Mouse (Mus musculus): ENCODE measurements around the gene Tbccd1. TPM values are rescaled to one million over a fixed set of nuclear protein-coding genes. Genes with fewer than 3 reads are reported as not detected.

Tbccd1 gene
- polyA plus RNA-seq (2016; fragmentation: Nextera tagmentation; extraction: Ambion mirVana): 31.1 and 33.3 TPM in 2 replicates

DNA sequence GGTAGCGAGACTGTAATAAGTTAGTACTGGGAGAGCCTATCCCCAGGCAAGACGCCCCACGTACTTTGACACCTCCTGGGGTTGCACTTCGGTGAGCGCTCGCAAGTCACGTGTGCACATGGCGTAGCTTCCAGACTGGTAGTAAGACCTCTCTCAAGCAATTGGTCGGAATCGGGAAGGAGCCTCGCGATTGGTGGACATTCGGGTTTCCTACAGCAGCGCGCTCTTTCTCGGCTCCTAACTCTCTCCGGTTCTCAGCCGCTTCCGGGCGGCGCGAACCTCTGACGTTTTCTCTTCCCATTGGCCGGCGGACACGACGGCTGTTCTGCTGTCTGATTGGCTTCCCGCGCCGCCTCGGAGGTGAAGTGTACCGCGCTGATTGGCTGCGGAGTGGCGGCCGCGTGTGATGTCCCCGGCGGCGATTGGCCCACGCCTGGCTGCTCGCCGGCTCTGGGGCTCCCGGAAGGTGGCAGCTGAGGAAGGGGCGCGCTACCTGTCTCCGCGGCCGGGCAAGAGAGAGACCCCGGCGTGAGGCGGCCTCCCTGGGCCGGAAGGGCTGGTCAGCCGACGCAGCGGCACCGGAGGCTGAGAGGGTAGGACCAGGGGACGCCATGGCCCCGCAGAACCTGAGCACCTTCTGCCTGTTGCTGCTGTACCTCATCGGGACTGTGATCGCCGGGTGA, at the start of gene Tbccd1, which contains the start of gene Dnajb11:
Tbccd1 (minus strand) TSS at position 239 of the 683 bp plus-strand sequence.
Dnajb11 (plus strand) TSS at position 415 of the 683 bp plus-strand sequence.
- peak; percentile 96 for ATAC-seq
- Histone ChIP-seq H3K27me3 (replicated peaks) (no peaks in the 10 kb centered on the region), H3K27ac (peak within 1 kb of the TSS; percentile 96), H3K4me1 (peaks cover 45% of the 10 kb centered on the region), H3K9ac (peak within 1 kb of the TSS; percentile 92), H3K9me3 (replicated peaks) (no peaks in the 10 kb centered on the region), H3K4me3 (peak within 1 kb of the TSS; percentile 93), H3K4me2 (peak within 1 kb of the TSS; percentile 87), H3K36me3 (peaks cover 48% of the 10 kb centered on the region)
- WGBS (ENCODE audit: insufficient replicate concordance): under 1% methylated on average over 62 of the region's 62 CpGs

GRCm38 (mm10) chr16:22901326-22901725, 43.9 kb upstream of the Tbccd1 start:
- 53% methylated on average over 3 of the region's 3 CpGs for WGBS (ENCODE audit: insufficient replicate concordance)
- no peak overlapping the region for H3K27ac ChIP-seq
- no peak for ATAC-seq

DNA sequence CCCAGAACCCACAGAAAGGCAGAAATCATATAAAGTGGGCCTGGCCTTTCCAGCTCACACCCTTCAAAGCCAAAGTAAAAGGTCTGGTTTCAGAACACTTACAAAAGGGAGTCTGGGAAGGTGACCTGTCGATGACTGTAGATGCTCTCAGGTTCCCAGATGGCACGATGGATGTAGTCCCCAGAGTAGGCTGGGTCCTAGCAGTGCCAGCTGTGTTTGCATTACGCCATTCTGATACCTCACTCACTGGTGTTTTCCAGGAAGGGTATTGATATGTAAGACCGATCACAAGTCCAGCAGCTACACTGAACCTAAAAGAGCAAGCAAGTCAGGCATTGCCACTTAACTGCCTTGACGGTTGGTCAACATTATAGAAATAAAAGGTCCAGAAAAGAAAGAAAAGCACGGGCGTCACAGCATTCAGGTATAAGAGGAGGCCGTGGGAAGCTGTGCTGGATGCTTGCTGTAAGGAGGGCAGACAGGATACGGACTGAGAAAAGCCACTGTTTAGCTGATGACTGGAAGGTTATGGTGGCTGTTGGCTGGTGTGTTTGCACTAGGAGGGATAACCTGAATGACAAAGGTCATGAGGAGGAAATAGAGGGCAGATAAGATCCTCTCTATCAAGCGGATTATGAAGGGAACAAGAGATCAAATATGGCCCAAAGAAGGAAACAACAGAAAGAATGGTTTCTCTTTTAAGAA, 42.5 kb upstream of the Tbccd1 start:
- H3K27ac ChIP-seq: no peak overlapping the region
- ATAC-seq: no peak

More at GRCm38 (mm10) chr16:22901326-22901725, 43.9 kb upstream of the Tbccd1 start:
- H3K4me3 ChIP-seq: no peak overlapping the region
- no peaks in the 10 kb centered on the region for H3K4me1 ChIP-seq
- no peaks in the 10 kb centered on the region for H3K27me3 ChIP-seq (replicated peaks)
- H3K4me2 ChIP-seq: no peak overlapping the region
- H3K36me3 ChIP-seq: no peaks in the 10 kb centered on the region
- H3K9ac ChIP-seq: no peak overlapping the region
- no peaks in the 10 kb centered on the region for H3K9me3 ChIP-seq (replicated peaks)

DNA sequence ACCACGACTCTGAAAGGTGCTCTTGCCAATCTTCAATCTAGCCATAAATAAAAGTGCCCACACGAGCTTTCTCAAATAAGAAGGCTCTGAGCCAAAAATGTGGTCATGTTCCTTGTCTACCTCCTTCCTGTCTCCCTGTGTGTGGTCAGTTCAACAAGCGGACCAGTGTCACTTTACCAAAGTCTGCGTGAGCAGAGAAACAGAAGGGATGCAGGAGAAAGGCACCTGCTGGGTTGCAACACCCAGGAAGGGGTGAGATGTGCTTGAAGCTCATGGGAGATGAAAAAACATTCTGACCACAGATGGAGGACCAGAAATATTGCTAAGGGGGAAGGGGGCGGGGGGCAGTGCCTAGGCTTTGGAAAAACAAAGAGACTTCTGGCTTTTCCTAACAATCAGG, 41.9 kb upstream of the Tbccd1 start:
- H3K9me3 ChIP-seq (replicated peaks): no peaks in the 10 kb centered on the region
- no peaks in the 10 kb centered on the region for H3K36me3 ChIP-seq
- H3K27ac ChIP-seq: no peak overlapping the region
- H3K4me2 ChIP-seq: no peak overlapping the region
- no peak overlapping the region for H3K9ac ChIP-seq
- H3K4me1 ChIP-seq: no peaks in the 10 kb centered on the region
- no peak overlapping the region for H3K4me3 ChIP-seq
- no peaks in the 10 kb centered on the region for H3K27me3 ChIP-seq (replicated peaks)
- 42% methylated on average over 5 of the region's 5 CpGs for WGBS (ENCODE audit: insufficient replicate concordance)
- ATAC-seq: no peak

More for the DNA sequence above, 42.5 kb upstream of the Tbccd1 start:
- H3K27me3 ChIP-seq (replicated peaks): no peaks in the 10 kb centered on the region
- no peaks in the 10 kb centered on the region for H3K36me3 ChIP-seq
- no peak overlapping the region for H3K4me2 ChIP-seq
- no peaks in the 10 kb centered on the region for H3K4me1 ChIP-seq
- H3K9me3 ChIP-seq (replicated peaks): no peaks in the 10 kb centered on the region
- WGBS (ENCODE audit: insufficient replicate concordance): 64% methylated on average over 10 of the region's 10 CpGs
- no peak overlapping the region for H3K4me3 ChIP-seq
- H3K9ac ChIP-seq: no peak overlapping the region

DNA sequence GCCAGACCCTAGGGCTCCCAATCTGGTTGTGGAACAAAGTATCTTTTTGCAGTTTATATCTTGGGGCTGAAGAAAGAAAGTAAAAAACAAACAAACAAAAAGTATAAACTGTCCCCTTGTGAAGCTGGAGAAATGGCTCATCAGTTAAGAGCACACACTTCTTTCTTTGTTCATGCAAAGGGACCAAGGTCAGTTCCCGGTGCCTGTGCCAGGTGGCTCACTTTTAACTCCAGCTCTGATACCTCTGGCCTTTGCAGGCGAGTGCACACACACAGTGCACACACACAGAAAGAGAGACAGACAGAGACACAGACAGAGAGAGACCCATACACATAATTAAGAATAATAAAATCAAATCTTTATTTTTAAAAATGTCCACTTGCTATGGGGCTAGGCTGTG, 39.1 kb upstream of the Tbccd1 start:
- H3K4me1 ChIP-seq: no peaks in the 10 kb centered on the region

GRCm38 (mm10) chr16:22894095-22894494, 36.6 kb upstream of the Tbccd1 start:
- H3K27me3 ChIP-seq (replicated peaks): peaks cover 5% of the 10 kb centered on the region; the same call in 1 of the 2 replicates
- ATAC-seq: no peak; the same call in 1 of the 2 replicates
- no peaks in the 10 kb centered on the region for H3K36me3 ChIP-seq
- no peak overlapping the region for H3K9ac ChIP-seq
- no peak overlapping the region for H3K4me3 ChIP-seq
- 68% methylated on average over 7 of the region's 8 CpGs for WGBS (ENCODE audit: insufficient replicate concordance)
- peak overlapping the region; percentile 43; the same call in 1 of the 2 replicates for H3K4me2 ChIP-seq
- H3K27ac ChIP-seq: no peak overlapping the region
- H3K4me1 ChIP-seq: peaks cover 8% of the 10 kb centered on the region; the same call in 1 of the 2 replicates
- H3K9me3 ChIP-seq (replicated peaks): no peaks in the 10 kb centered on the region

More for the DNA sequence above, 39.1 kb upstream of the Tbccd1 start:
- no peaks in the 10 kb centered on the region for H3K36me3 ChIP-seq
- no peak overlapping the region for H3K27ac ChIP-seq
- 41% methylated on average over 2 of the region's 2 CpGs for WGBS (ENCODE audit: insufficient replicate concordance)
- no peaks in the 10 kb centered on the region for H3K9me3 ChIP-seq (replicated peaks)
- no peaks in the 10 kb centered on the region for H3K27me3 ChIP-seq (replicated peaks)
- ATAC-seq: no peak
- no peak overlapping the region for H3K4me2 ChIP-seq
- H3K9ac ChIP-seq: no peak overlapping the region
- H3K4me3 ChIP-seq: no peak overlapping the region

- Histone ChIP-seq H3K4me2 (peak overlapping the region; percentile 28), H3K36me3 (no peaks in the 10 kb centered on the region), H3K4me3 (peak overlapping the region; percentile 31; the same call in 1 of the 2 replicates), H3K27me3 (replicated peaks) (peaks cover 9% of the 10 kb centered on the region; the same call in 1 of the 2 replicates), H3K27ac (peak overlapping the region; percentile 59), H3K9me3 (replicated peaks) (no peaks in the 10 kb centered on the region), H3K4me1 (peaks cover 8% of the 10 kb centered on the region; the same call in 1 of the 2 replicates), H3K9ac (peak overlapping the region; percentile 32)
- ATAC-seq: peak; percentile 60
- WGBS (ENCODE audit: insufficient replicate concordance): 73% methylated on average over 8 of the region's 8 CpGs
Observed at GRCm38 (mm10) chr16:22891733-22892154, 34.3 kb upstream of the Tbccd1 start.

GRCm38 (mm10) chr16:22890683-22891510, 33.4 kb upstream of the Tbccd1 start, which contains the start of gene Ahsg:
Gene Ahsg (plus strand): TSS chr16:22891277.
- H3K9me3 ChIP-seq (replicated peaks): no peaks in the 10 kb centered on the region
- peak within 1 kb of the TSS; percentile 59 for H3K27ac ChIP-seq
- peak within 1 kb of the TSS; percentile 28 for H3K4me2 ChIP-seq
- peaks cover 9% of the 10 kb centered on the region; the same call in 1 of the 2 replicates for H3K27me3 ChIP-seq (replicated peaks)
- no peaks in the 10 kb centered on the region for H3K36me3 ChIP-seq
- ATAC-seq: peak; percentile 19; the same call in 1 of the 2 replicates
- H3K9ac ChIP-seq: peak within 1 kb of the TSS; percentile 32
- 44% methylated on average over 11 of the region's 11 CpGs for WGBS (ENCODE audit: insufficient replicate concordance)
- H3K4me1 ChIP-seq: peaks cover 8% of the 10 kb centered on the region; the same call in 1 of the 2 replicates
- peak within 1 kb of the TSS; percentile 31 for H3K4me3 ChIP-seq

GRCm38 (mm10) chr16:22889716-22890115, 32.2 kb upstream of the Tbccd1 start:
- Histone ChIP-seq H3K4me2 (no peak overlapping the region), H3K9ac (no peak overlapping the region), H3K4me1 (peaks cover 11% of the 10 kb centered on the region; the same call in 1 of the 2 replicates), H3K27me3 (replicated peaks) (peaks cover 9% of the 10 kb centered on the region; the same call in 1 of the 2 replicates), H3K27ac (no peak overlapping the region), H3K4me3 (no peak overlapping the region), H3K36me3 (no peaks in the 10 kb centered on the region), H3K9me3 (replicated peaks) (no peaks in the 10 kb centered on the region)
- ATAC-seq: no peak
- 44% methylated on average over 8 of the region's 8 CpGs for WGBS (ENCODE audit: insufficient replicate concordance)

DNA sequence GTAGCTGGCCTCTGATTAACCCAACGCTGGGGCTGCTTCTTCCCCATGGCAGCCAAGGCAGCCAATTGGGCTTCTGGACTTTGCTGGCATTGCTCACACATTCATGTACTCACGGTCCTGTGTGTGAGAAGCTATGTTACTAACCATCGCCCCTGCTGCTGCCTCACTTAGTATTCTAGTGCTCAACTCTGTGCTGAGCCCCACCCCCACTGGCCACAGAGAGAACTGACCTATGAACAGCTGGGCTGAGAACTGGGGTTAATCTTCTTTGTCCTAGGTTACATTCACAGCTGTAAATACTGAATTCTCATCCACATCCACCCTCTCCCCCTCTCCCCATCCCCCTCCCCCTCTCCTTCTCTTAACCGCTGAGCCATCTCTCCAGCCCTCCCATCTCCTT, 31.4 kb upstream of the Tbccd1 start:
- ATAC-seq: no peak
- Histone ChIP-seq H3K4me3 (no peak overlapping the region), H3K9ac (no peak overlapping the region), H3K4me1 (peaks cover 11% of the 10 kb centered on the region; the same call in 1 of the 2 replicates), H3K36me3 (no peaks in the 10 kb centered on the region), H3K27me3 (replicated peaks) (peaks cover 9% of the 10 kb centered on the region; the same call in 1 of the 2 replicates), H3K27ac (no peak overlapping the region), H3K4me2 (no peak overlapping the region), H3K9me3 (replicated peaks) (no peaks in the 10 kb centered on the region)
- WGBS (ENCODE audit: insufficient replicate concordance): 55% methylated on average over 4 of the region's 4 CpGs

GRCm38 (mm10) chr16:22886726-22887125, 29.3 kb upstream of the Tbccd1 start:
- Histone ChIP-seq H3K9me3 (replicated peaks) (no peaks in the 10 kb centered on the region), H3K4me2 (no peak overlapping the region), H3K36me3 (no peaks in the 10 kb centered on the region), H3K27ac (no peak overlapping the region), H3K27me3 (replicated peaks) (peaks cover 9% of the 10 kb centered on the region; the same call in 1 of the 2 replicates), H3K9ac (no peak overlapping the region), H3K4me3 (no peak overlapping the region), H3K4me1 (peaks cover 24% of the 10 kb centered on the region)
- 46% methylated on average over 3 of the region's 3 CpGs for WGBS (ENCODE audit: insufficient replicate concordance)
- ATAC-seq: no peak
